Mouse (Mus musculus): ENCODE data around the gene Gm12248.

Gm12248 gene

GRCm38 (mm10) chr11:58033635-58034034 is 59.3 kb downstream of the Gm12248 start:
- DNase-seq (ENCODE audit: low read depth, low spot score), result no peak

DNA sequence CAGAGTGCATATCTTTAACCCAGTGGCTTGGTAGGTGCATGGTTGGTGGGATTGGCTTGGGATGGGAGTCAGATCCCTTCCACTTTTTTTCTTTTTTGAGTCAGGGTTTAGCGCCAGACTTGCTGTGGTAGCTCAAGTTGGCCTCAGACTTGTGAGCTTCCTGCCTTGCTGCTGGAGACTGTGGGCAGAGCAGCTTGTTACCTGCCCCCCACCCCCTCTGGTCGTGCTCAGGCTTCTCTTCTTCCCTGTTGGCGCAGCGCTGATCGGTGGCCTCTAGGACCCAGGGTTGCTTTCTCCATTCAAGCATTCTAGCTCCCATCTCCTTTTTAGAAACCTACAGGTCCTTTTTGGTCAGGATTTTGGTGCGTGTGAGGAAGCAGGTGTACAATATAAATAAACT is 61.8 kb downstream of the Gm12248 start:
- DNase-seq (ENCODE audit: low read depth, low spot score), result no peak

DNA sequence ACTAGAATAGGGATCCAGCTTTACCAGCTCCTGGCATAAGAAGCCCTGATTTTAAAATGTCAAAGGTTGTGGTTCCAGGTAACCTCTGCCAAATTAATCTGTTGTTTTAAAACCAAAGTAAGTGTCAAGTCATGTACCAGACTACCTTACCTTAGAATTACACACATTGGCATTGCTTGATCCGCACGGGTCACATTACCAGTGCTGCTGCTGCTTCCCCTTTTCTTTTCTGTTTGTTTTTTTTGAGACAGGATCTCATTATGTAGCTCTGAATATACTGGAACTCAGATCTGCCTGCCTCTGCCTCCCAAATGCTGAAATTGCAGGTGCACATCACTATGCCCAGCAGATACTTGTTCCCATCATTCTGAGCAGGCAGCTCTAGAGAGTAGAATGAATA is 63.1 kb downstream of the Gm12248 start:
- no peak for DNase-seq (ENCODE audit: low read depth, low spot score)

GRCm38 (mm10) chr11:58028981-58029380 is 64.0 kb downstream of the Gm12248 start:
- peak; percentile 71 for DNase-seq (ENCODE audit: low read depth, low spot score)

DNA sequence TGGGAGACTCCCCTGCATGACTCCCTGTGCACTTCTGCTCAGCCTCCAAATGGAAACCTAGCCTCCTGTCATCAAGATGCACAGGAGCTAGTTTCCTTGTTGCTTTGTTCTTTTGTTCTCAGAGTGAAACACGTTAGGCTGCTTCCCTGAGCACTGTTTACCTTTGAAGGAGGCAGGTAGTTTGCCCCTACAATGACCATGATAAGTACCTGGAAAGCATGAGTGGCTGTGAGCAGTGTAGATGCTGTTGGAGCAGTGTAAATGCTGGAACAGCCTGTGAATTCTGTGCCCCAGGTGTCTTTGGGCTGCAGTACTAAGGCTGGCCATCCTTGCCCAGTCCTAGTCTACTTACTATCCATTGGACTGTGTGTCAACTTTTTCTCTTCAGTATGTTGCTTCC is 66.1 kb downstream of the Gm12248 start:
- DNase-seq (ENCODE audit: low read depth, low spot score), result no peak

DNA sequence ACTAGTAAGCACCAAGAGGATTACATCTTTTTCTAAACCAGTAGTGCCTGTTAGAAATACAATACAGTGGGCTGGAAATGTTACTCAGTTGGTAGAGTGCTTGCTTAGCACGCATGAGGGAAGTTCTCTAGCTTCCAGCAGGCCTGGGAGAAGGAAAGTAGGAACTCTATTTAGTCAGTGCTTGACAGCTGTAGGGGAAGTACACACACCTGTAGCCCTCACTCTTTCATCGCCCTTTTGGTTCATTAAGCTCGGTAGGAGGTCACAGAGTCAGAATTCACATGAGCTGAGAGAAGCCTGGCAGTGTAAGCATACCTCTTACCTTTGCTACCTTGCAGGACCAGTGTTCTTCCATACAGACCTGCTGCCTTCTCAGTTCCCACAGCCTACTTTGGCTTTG is 66.6 kb downstream of the Gm12248 start:
- no peak for DNase-seq (ENCODE audit: low read depth, low spot score)

GRCm38 (mm10) chr11:58025881-58026280 is 67.1 kb downstream of the Gm12248 start:
- DNase-seq (ENCODE audit: low read depth, low spot score), result no peak

- no peak for DNase-seq (ENCODE audit: low read depth, low spot score)
Observed at GRCm38 (mm10) chr11:58024671-58025070, 68.3 kb downstream of the Gm12248 start.

GRCm38 (mm10) chr11:58024271-58024670 is 68.7 kb downstream of the Gm12248 start:
- DNase-seq (ENCODE audit: low read depth, low spot score), result no peak

- no peak for DNase-seq (ENCODE audit: low read depth, low spot score)
Observed at GRCm38 (mm10) chr11:58021618-58022017, 71.3 kb downstream of the Gm12248 start.

- DNase-seq (ENCODE audit: low read depth, low spot score), result no peak
Observed at GRCm38 (mm10) chr11:58021095-58021494, 71.8 kb downstream of the Gm12248 start.

- peak; percentile 72 for DNase-seq (ENCODE audit: low read depth, low spot score)
Observed at GRCm38 (mm10) chr11:58018701-58019100, 74.2 kb downstream of the Gm12248 start.

DNA sequence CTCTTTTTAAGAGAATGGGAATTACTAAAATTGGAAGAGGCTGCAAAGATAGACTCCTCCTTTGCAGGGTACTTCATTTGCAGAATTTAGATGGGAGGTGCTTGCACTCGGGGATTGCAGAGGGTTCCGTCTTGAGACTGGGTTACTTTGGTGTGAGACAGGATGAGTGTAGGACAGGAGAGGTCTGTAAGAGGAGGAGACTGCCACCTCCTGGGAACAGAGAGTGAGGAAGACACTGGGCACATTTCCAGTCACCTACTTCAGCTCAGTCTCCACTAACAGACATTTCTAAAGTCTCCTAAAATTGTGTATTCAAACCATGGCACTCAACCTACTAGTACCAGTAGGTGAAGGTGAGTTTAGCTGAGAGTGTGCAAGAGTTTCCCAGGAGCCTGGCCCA is 74.6 kb downstream of the Gm12248 start:
- DNase-seq (ENCODE audit: low read depth, low spot score), result peak; percentile 55

DNA sequence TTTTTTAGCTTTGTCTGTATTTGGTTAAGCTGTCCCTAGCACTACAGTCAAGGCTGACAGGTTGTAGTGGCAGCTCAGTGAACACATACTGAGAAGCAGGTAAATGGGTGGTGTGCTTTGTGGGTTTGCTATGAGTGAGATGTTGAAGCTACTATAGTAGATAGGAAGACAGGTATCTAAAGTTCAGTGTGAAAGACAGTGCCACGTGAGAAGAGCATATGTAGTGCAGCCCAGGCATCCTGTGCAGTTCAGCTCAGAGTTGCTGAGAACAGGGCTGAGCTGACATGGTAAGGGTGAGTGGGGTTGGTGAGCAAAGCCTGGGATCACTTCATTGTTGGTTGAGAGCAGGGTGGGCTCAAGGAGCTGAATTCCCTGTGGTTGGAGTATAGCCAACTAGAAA is 75.5 kb downstream of the Gm12248 start:
- no peak for DNase-seq (ENCODE audit: low read depth, low spot score)

- no peak for DNase-seq (ENCODE audit: low read depth, low spot score)
Observed at GRCm38 (mm10) chr11:58016371-58016770, 76.6 kb downstream of the Gm12248 start.

GRCm38 (mm10) chr11:58015339-58015738 is 77.6 kb downstream of the Gm12248 start:
- no peak for DNase-seq (ENCODE audit: low read depth, low spot score)

- no peak for DNase-seq (ENCODE audit: low read depth, low spot score)
Observed at GRCm38 (mm10) chr11:58014604-58015003, 78.3 kb downstream of the Gm12248 start.
